Mouse (Mus musculus) heart, adult 2 months (tissue): ENCODE measurements around the gene Scn10a.

Experiments
- CTCF ChIP-seq: fragments of 200-600 bp; IDR thresholded peaks from 2 replicates; pipeline ENCODE4 v1.8.1; 2022; ENCODE audit warnings: antibody characterized with exemption, mild to moderate bottlenecking, moderate library complexity
- POLR2A ChIP-seq: fragments of 200-500 bp; IDR thresholded peaks from 2 replicates; pipeline ENCODE4 v1.6.1; 2011; ENCODE audit warnings: mild to moderate bottlenecking, low read depth, low read length, control low read depth; ENCODE audit not compliant: insufficient read depth

GRCm38 (mm10) chr9:119627227-119627626 is 91.9 kb downstream of the Scn10a start:
- TF ChIP-seq POLR2A (no peak), CTCF (no peak)
